Mouse (Mus musculus) brown adipose tissue, adult 24 weeks (tissue): ENCODE data around the gene Acacb. TPM values are rescaled to one million over a fixed set of nuclear protein-coding genes. Genes with fewer than 3 reads are reported as not detected.

ENCODE experiments used
- H3K27ac ChIP-seq: fragments of 200-500 bp; replicated peaks from 2 replicates; pipeline ENCODE4 v1.5.1; 2012; ENCODE audit warnings: low read depth, mild to moderate bottlenecking, low read length
- H3K4me1 ChIP-seq: fragments of 200-500 bp; 2 replicates; pipeline ENCODE4 v1.6.1; 2012; ENCODE audit warnings: low read length, mixed read lengths; ENCODE audit not compliant: control insufficient read depth, insufficient read depth, insufficient read length
- H3K4me3 ChIP-seq: fragments of 200-500 bp; 2 replicates; pipeline ENCODE4 v1.5.1; 2012; ENCODE audit warnings: low read depth, mild to moderate bottlenecking, low read length, moderate library complexity; ENCODE audit not compliant: insufficient read depth
- polyA plus RNA-seq: library from polyadenylated mRNA; stranded (reverse); fragments of >200 nt; gene quantifications from 2 replicates; pipeline ENCODE4 v1.2.4, GENCODE M21; 2012; ENCODE audit not compliant: missing spikeins, insufficient read depth, insufficient read length

The Acacb gene
- polyA plus RNA-seq, 1 experiment: 235 TPM

- Histone ChIP-seq H3K4me1 (peaks cover 17% of the 10 kb centered on the region), H3K27ac (peak overlapping the region; percentile 88), H3K4me3 (no peak overlapping the region)
Observed at GRCm38 (mm10) chr5:114154765-114155164, 8.4 kb downstream of the Acacb start.

GRCm38 (mm10) chr5:114155168-114155933 lies 9.0 kb downstream of the Acacb start:
- H3K4me3 ChIP-seq: peak overlapping the region; percentile 31
- H3K4me1 ChIP-seq: peaks cover 17% of the 10 kb centered on the region
- peak overlapping the region; percentile 88 for H3K27ac ChIP-seq

- Histone ChIP-seq H3K4me1 (peaks cover 13% of the 10 kb centered on the region), H3K27ac (peak overlapping the region; percentile 88), H3K4me3 (no peak overlapping the region)
Observed at GRCm38 (mm10) chr5:114157236-114157635, 10.9 kb downstream of the Acacb start.

GRCm38 (mm10) chr5:114161424-114161823 lies 15.1 kb downstream of the Acacb start:
- Histone ChIP-seq H3K4me3 (no peak overlapping the region), H3K27ac (peak overlapping the region; percentile 97), H3K4me1 (peaks cover 16% of the 10 kb centered on the region)

- Histone ChIP-seq H3K4me3 (no peak overlapping the region), H3K4me1 (peaks cover 14% of the 10 kb centered on the region), H3K27ac (peak overlapping the region; percentile 75)
Observed at GRCm38 (mm10) chr5:114162106-114162815, 15.9 kb downstream of the Acacb start.

- Histone ChIP-seq H3K4me3 (no peak overlapping the region), H3K27ac (no peak overlapping the region), H3K4me1 (peaks cover 14% of the 10 kb centered on the region)
Observed at GRCm38 (mm10) chr5:114163117-114163696, 16.9 kb downstream of the Acacb start.

GRCm38 (mm10) chr5:114170345-114170744 lies 24.0 kb downstream of the Acacb start:
- peaks cover 3% of the 10 kb centered on the region; the same call in 1 of the 2 replicates for H3K4me1 ChIP-seq
- 0 out of 2 replicates have a peak overlapping the region, but pooled peaks have one; percentile 16 for H3K27ac ChIP-seq
- H3K4me3 ChIP-seq: no peak overlapping the region

- Histone ChIP-seq H3K4me3 (no peak overlapping the region), H3K27ac (no peak overlapping the region), H3K4me1 (peaks cover 5% of the 10 kb centered on the region)
Observed at GRCm38 (mm10) chr5:114172936-114173335, 26.6 kb downstream of the Acacb start.

- Histone ChIP-seq H3K4me1 (peaks cover 8% of the 10 kb centered on the region), H3K4me3 (no peak overlapping the region), H3K27ac (peak overlapping the region; percentile 45)
Observed at GRCm38 (mm10) chr5:114173458-114173857, 27.1 kb downstream of the Acacb start.

GRCm38 (mm10) chr5:114173877-114174581 lies 27.7 kb downstream of the Acacb start:
- no peak overlapping the region for H3K4me3 ChIP-seq
- H3K27ac ChIP-seq: peak overlapping the region; percentile 45

GRCm38 (mm10) chr5:114174639-114175038 lies 28.3 kb downstream of the Acacb start:
- Histone ChIP-seq H3K4me1 (peaks cover 17% of the 10 kb centered on the region), H3K27ac (0 out of 2 replicates have a peak overlapping the region, but pooled peaks have one; percentile 18), H3K4me3 (no peak overlapping the region)

More at GRCm38 (mm10) chr5:114173877-114174581, 27.7 kb downstream of the Acacb start:
- peaks cover 13% of the 10 kb centered on the region for H3K4me1 ChIP-seq

- peak overlapping the region; percentile 92 for H3K27ac ChIP-seq
- H3K4me3 ChIP-seq: peak overlapping the region; percentile 79
- H3K4me1 ChIP-seq: peaks cover 23% of the 10 kb centered on the region
Observed at GRCm38 (mm10) chr5:114175596-114176171, 29.3 kb downstream of the Acacb start.

GRCm38 (mm10) chr5:114176548-114177400 lies 30.4 kb downstream of the Acacb start:
- Histone ChIP-seq H3K4me3 (peak overlapping the region; percentile 79), H3K4me1 (peaks cover 26% of the 10 kb centered on the region), H3K27ac (peak overlapping the region; percentile 89)
